Mouse (Mus musculus): ENCODE results near the gene Mrps18c.

The Mrps18c gene

GRCm38 (mm10) chr5:100825975-100826374, 27.5 kb downstream of the Mrps18c start:
- DNase-seq (ENCODE audit: extremely low read depth, insufficient read length, low spot score) = peak; percentile 14

GRCm38 (mm10) chr5:100826531-100826930, 28.1 kb downstream of the Mrps18c start:
- DNase-seq (ENCODE audit: extremely low read depth, insufficient read length, low spot score) = no peak

GRCm38 (mm10) chr5:100828701-100829100, 30.3 kb downstream of the Mrps18c start:
- no peak for DNase-seq (ENCODE audit: extremely low read depth, insufficient read length, low spot score)

GRCm38 (mm10) chr5:100832680-100833079, 34.3 kb downstream of the Mrps18c start:
- no peak for DNase-seq (ENCODE audit: extremely low read depth, insufficient read length, low spot score)

- DNase-seq (ENCODE audit: extremely low read depth, insufficient read length, low spot score) = no peak
Measured at GRCm38 (mm10) chr5:100833841-100834240, 35.4 kb downstream of the Mrps18c start.

- no peak for DNase-seq (ENCODE audit: extremely low read depth, insufficient read length, low spot score)
Measured at GRCm38 (mm10) chr5:100835862-100836538, 37.6 kb downstream of the Mrps18c start.

GRCm38 (mm10) chr5:100837907-100838306, 39.5 kb downstream of the Mrps18c start:
- DNase-seq (ENCODE audit: extremely low read depth, insufficient read length, low spot score) = peak; percentile 22

- no peak for DNase-seq (ENCODE audit: extremely low read depth, insufficient read length, low spot score)
Measured at GRCm38 (mm10) chr5:100844485-100844884, 46.1 kb downstream of the Mrps18c start.

- no peak for DNase-seq (ENCODE audit: extremely low read depth, insufficient read length, low spot score)
Measured at GRCm38 (mm10) chr5:100845485-100845847, 47.0 kb downstream of the Mrps18c start, which contains the start of gene Gpat3. TSS of gene Gpat3 (plus strand) at chr5:100845713.

- DNase-seq (ENCODE audit: extremely low read depth, insufficient read length, low spot score) = peak; percentile 92
Measured at GRCm38 (mm10) chr5:100845848-100846598, 47.6 kb downstream of the Mrps18c start.

GRCm38 (mm10) chr5:100846599-100846920, 48.1 kb downstream of the Mrps18c start:
- no peak for DNase-seq (ENCODE audit: extremely low read depth, insufficient read length, low spot score)

- no peak for DNase-seq (ENCODE audit: extremely low read depth, insufficient read length, low spot score)
Measured at GRCm38 (mm10) chr5:100847143-100847542, 48.7 kb downstream of the Mrps18c start.

- no peak for DNase-seq (ENCODE audit: extremely low read depth, insufficient read length, low spot score)
Measured at GRCm38 (mm10) chr5:100853963-100854362, 55.5 kb downstream of the Mrps18c start.

Measured in 3134 (cell line).